Mouse (Mus musculus) inflammation-experienced regulatory T-cells, adult 6 months (primary cell): ENCODE results near the gene Aldh5a1. TPM values are rescaled to one million over a fixed set of nuclear protein-coding genes. Genes with fewer than 3 reads are reported as not detected.

Experiments
- ATAC-seq: one replicate; pipeline ENCODE4 v1.8.0; 2017
- polyA plus RNA-seq, 3 experiments: library from polyadenylated mRNA; unstranded; fragments of 100-300 nt; shearing (Covaris generic); gene quantifications; one replicate each; pipeline ENCODE4 v1.2.1; 2017

Gene Aldh5a1
- polyA plus RNA-seq, 3 experiments from 2014 or later: 0.11 to 0.68 (median 0.57) TPM

DNA sequence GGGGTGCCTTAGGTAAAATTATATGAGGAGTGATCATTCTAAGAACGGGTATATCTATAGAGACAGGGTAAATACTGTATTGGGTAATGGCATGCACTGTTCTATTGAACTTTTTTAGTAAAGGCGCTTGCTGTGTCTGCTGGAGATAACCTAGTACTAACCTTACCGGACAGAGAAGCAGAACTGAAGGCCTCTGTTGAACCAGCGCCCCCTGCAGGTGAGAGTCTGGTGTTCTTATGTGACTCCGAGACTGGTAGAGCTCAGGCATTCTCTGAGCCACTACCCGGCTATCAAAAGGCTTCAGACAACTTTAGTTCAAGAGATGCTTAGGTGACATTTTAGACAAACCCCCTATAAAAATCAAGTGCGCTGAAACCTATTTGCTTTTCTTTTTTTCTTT lies 74.9 kb downstream of the Aldh5a1 start:
- ATAC-seq: peak; percentile 26

- no peak for ATAC-seq
Measured at GRCm38 (mm10) chr13:24862021-24862420, 75.4 kb downstream of the Aldh5a1 start.

- no peak for ATAC-seq
Measured at GRCm38 (mm10) chr13:24861084-24861483, 76.4 kb downstream of the Aldh5a1 start.

GRCm38 (mm10) chr13:24859115-24859514 lies 78.3 kb downstream of the Aldh5a1 start:
- ATAC-seq: no peak

Other genes starting within 250 kb of the Aldh5a1 start
- gene Armh2, start 196.4 kb downstream of the Aldh5a1 start, polyA plus RNA-seq: under 1 TPM in 1 of 3 experiments, not detected in 2; 0.70 TPM
- 100 to 1,000 TPM in 1 of 3 experiments, 10 to 100 TPM in 2; 25.5 to 101 (median 26.7) TPM for gene Gmnn, start 175.7 kb downstream of the Aldh5a1 start, polyA plus RNA-seq
- 10 to 100 TPM; 40.8 to 54.9 (median 47.8) TPM for gene BC005537, start 136.0 kb downstream of the Aldh5a1 start, polyA plus RNA-seq
- gene Acot13, start 106.1 kb downstream of the Aldh5a1 start, polyA plus RNA-seq: 10 to 100 TPM; 55.2 to 89.6 (median 75.2) TPM
- gene Tdp2, start 106.0 kb downstream of the Aldh5a1 start, polyA plus RNA-seq: 10 to 100 TPM; 18.5 to 22.5 (median 21.3) TPM
- under 1 TPM in 2 of 3 experiments, not detected in 1; 0.34 to 0.41 TPM for gene D130043K22Rik, start 92.5 kb downstream of the Aldh5a1 start, polyA plus RNA-seq
- 1 to 10 TPM; 1.0 to 3.3 (median 1.9) TPM for gene Gpld1, start 5.5 kb upstream of the Aldh5a1 start, polyA plus RNA-seq
- 1 to 10 TPM; 5.0 to 6.5 (median 5.5) TPM for gene Mrs2, start 82.7 kb upstream of the Aldh5a1 start, polyA plus RNA-seq
- not detected for gene Dcdc2a, start 118.3 kb upstream of the Aldh5a1 start, polyA plus RNA-seq